10 mouse cellular contexts compared by ENCODE assay signal in the genomic region with DNA sequence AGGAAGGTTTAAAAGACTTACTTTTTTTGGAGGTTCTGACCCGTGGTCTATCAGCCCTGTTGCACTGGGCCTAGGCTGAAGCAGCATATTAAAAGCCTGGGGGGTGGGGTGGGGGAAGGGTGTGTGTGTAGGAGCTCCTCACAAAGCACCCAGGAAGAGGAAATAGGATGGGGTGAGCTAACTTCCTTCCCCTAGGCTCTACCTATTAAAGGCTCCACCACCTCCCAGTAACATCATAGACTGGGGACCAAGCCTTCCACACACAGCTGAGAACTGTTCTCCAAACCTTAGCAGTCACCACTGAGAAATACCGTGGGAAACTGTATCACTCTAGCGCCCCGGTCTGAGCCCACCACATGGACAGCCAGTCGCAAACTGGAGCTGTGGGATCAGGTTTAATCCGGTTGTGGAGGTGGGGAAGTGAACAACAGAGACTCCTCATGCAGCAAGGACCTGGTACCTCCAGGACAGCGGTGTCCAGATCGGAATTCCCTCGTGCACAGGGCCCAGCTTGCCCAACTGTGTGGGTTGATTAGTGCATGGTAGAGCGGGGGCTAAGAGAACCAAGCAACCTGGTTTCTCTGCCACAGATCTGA. TPM values are rescaled to one million over a fixed set of nuclear protein-coding genes. Genes with fewer than 3 reads are reported as not detected.
DNase-seq lines count a peak whose midpoint lies in the region; ATAC-seq and TF ChIP-seq lines count a peak whose summit lies in the region.
"Had no signal": no experiment of that assay in that cellular context is flagged by ENCODE, and none has a peak within 500 bp of the region (broad histone marks: within the 10 kb centered on the region; RNA-seq: fewer than 3 reads in every experiment).

No protein-coding gene starts in this region.

- H3K27ac ChIP-seq in lung, embryonic 14.5 days (ENCODE audit: low read depth), result peak overlapping the region; percentile 76
- peak overlapping the region; percentile 47; the same call in 1 of the 2 replicates for H3K27ac ChIP-seq in embryonic facial prominence, embryonic 11.5 days (replicated peaks; ENCODE audit: low read depth, low read length)
- H3K27ac ChIP-seq in limb, embryonic 11.5 days (replicated peaks; ENCODE audit: low read depth, low read length), result peak overlapping the region; percentile 74
- H3K27ac ChIP-seq in stomach, postnatal 0 days (replicated peaks), result peak overlapping the region; percentile 18; the same call in 1 of the 2 replicates
- H3K27ac ChIP-seq in left cerebral cortex, adult 2 months, result no peak overlapping the region
- H3K27ac ChIP-seq: neural tube, embryonic 12.5 days had no signal

- H3K36me3 ChIP-seq in lung, embryonic 14.5 days (ENCODE audit: insufficient read depth), result no peaks in the 10 kb centered on the region
- H3K36me3 ChIP-seq in embryonic facial prominence, embryonic 11.5 days (replicated peaks; ENCODE audit: control insufficient read depth, insufficient read depth, low read depth, low read length), result no peaks in the 10 kb centered on the region
- no peaks in the 10 kb centered on the region for H3K36me3 ChIP-seq in limb, embryonic 11.5 days (ENCODE audit: control insufficient read depth, insufficient read depth, low read length)
- no peaks in the 10 kb centered on the region for H3K36me3 ChIP-seq in stomach, postnatal 0 days (ENCODE audit: control insufficient read depth, insufficient read depth, low read length)
- H3K36me3 ChIP-seq: neural tube, embryonic 12.5 days had no signal

- 0 out of 2 replicates have a peak, but pooled peaks have one; percentile 13 for ATAC-seq in lung, embryonic 14.5 days (ENCODE audit: insufficient read depth)
- 0 out of 2 replicates have a peak, but pooled peaks have one; percentile 32 for ATAC-seq in embryonic facial prominence, embryonic 11.5 days (replicated peaks; ENCODE audit: insufficient number of reproducible peaks, low FRiP score, low TSS enrichment, low read depth)
- ATAC-seq in limb, embryonic 11.5 days (ENCODE audit: insufficient number of reproducible peaks, low FRiP score, low TSS enrichment, low read depth), result peak; percentile 66
- ATAC-seq in stomach, postnatal 0 days (ENCODE audit: low FRiP score, low TSS enrichment), result no peak

- peak overlapping the region; percentile 29 for H3K9ac ChIP-seq in lung, embryonic 14.5 days
- H3K9ac ChIP-seq in embryonic facial prominence, embryonic 11.5 days (replicated peaks; ENCODE audit: low read length), result no peak overlapping the region
- no peak overlapping the region; the same call in none of the 2 replicates for H3K9ac ChIP-seq in limb, embryonic 11.5 days (ENCODE audit: low read length)
- peak overlapping the region; percentile 13; the same call in 1 of the 2 replicates for H3K9ac ChIP-seq in stomach, postnatal 0 days (ENCODE audit: low read length)
- H3K9ac ChIP-seq: neural tube, embryonic 12.5 days had no signal

- H3K27me3 ChIP-seq in lung, embryonic 14.5 days (ENCODE audit: insufficient read depth, low read length), result no peaks in the 10 kb centered on the region
- no peaks in the 10 kb centered on the region for H3K27me3 ChIP-seq in embryonic facial prominence, embryonic 11.5 days (ENCODE audit: control insufficient read depth, insufficient read depth, low read length)
- H3K27me3 ChIP-seq in limb, embryonic 11.5 days (ENCODE audit: control insufficient read depth, insufficient read depth, low read length), result no peaks in the 10 kb centered on the region
- H3K27me3 ChIP-seq in stomach, postnatal 0 days (ENCODE audit: control insufficient read depth, insufficient read depth, low read length), result no peaks in the 10 kb centered on the region
- H3K27me3 ChIP-seq: neural tube, embryonic 12.5 days had no signal

- no peaks in the 10 kb centered on the region for H3K9me3 ChIP-seq in lung, embryonic 14.5 days (ENCODE audit: low read depth, low read length)
- no peaks in the 10 kb centered on the region for H3K9me3 ChIP-seq in embryonic facial prominence, embryonic 11.5 days (replicated peaks; ENCODE audit: control insufficient read depth, low read length)
- H3K9me3 ChIP-seq in limb, embryonic 11.5 days (ENCODE audit: control insufficient read depth, low read length), result no peaks in the 10 kb centered on the region
- no peaks in the 10 kb centered on the region for H3K9me3 ChIP-seq in stomach, postnatal 0 days (ENCODE audit: control insufficient read depth, low read length)
- H3K9me3 ChIP-seq: neural tube, embryonic 12.5 days had no signal

- 69% methylated on average over 10 of the region's 10 CpGs for WGBS in lung, embryonic 14.5 days
- WGBS in embryonic facial prominence, embryonic 11.5 days, result 69% methylated on average over 10 of the region's 10 CpGs
- 65% methylated on average over 10 of the region's 10 CpGs for WGBS in limb, embryonic 11.5 days
- 71% methylated on average over 10 of the region's 10 CpGs for WGBS in stomach, postnatal 0 days

- no peak for TF ChIP-seq CTCF in lung, embryonic 14.5 days (IDR thresholded peaks at IDR 0.05; ENCODE audit: low read depth)
- no peak for TF ChIP-seq CTCF in stomach, postnatal 0 days (IDR thresholded peaks at IDR 0.05; ENCODE audit: low read depth)
- TF ChIP-seq CTCF in left cerebral cortex, adult 2 months (IDR thresholded peaks at IDR 0.05), result no peak

- intact Hi-C loops in left cerebral cortex, adult 2 months (cut with DNase I), result no loop called here

- H3K4me1 ChIP-seq in lung, embryonic 14.5 days (ENCODE audit: insufficient read depth), result peaks cover 12% of the 10 kb centered on the region
- peaks cover 2% of the 10 kb centered on the region; the same call in 1 of the 2 replicates for H3K4me1 ChIP-seq in embryonic facial prominence, embryonic 11.5 days (ENCODE audit: control insufficient read depth, insufficient read depth, low read length)
- peaks cover 16% of the 10 kb centered on the region for H3K4me1 ChIP-seq in limb, embryonic 11.5 days (ENCODE audit: control insufficient read depth, insufficient read depth, low read length)
- H3K4me1 ChIP-seq in stomach, postnatal 0 days (replicated peaks; ENCODE audit: control insufficient read depth, insufficient read depth), result peaks cover 2% of the 10 kb centered on the region; the same call in 1 of the 2 replicates

- H3K4me2 ChIP-seq in lung, embryonic 14.5 days, result 0 out of 2 replicates have a peak overlapping the region, but pooled peaks have one; percentile 27
- H3K4me2 ChIP-seq in embryonic facial prominence, embryonic 11.5 days (ENCODE audit: low read depth, low read length), result no peak overlapping the region
- H3K4me2 ChIP-seq in limb, embryonic 11.5 days (ENCODE audit: low read depth, severe bottlenecking), result no peak overlapping the region
- peak overlapping the region; percentile 36; the same call in 1 of the 2 replicates for H3K4me2 ChIP-seq in stomach, postnatal 0 days (replicated peaks; ENCODE audit: low read depth)
- H3K4me2 ChIP-seq: neural tube, embryonic 12.5 days had no signal

- H3K4me3 ChIP-seq in lung, embryonic 14.5 days (ENCODE audit: low read depth, low read length), result no peak overlapping the region
- H3K4me3 ChIP-seq in embryonic facial prominence, embryonic 11.5 days (ENCODE audit: low read depth, low read length), result no peak overlapping the region
- H3K4me3 ChIP-seq in limb, embryonic 11.5 days (ENCODE audit: low read depth, low read length), result no peak overlapping the region
- no peak overlapping the region for H3K4me3 ChIP-seq in stomach, postnatal 0 days (ENCODE audit: low read depth, low read length)
- no peak overlapping the region for H3K4me3 ChIP-seq in left cerebral cortex, adult 2 months
- H3K4me3 ChIP-seq: neural tube, embryonic 12.5 days had no signal

- DNase-seq in lung, embryonic 14.5 days, result no peak
- DNase-seq in lung, postnatal 14 days, result no peak
- DNase-seq in embryonic facial prominence, embryonic 11.5 days (ENCODE audit: low spot score), result peak; percentile 33
- DNase-seq in limb, embryonic 11.5 days (ENCODE audit: low spot score), result peak; percentile 50
- no peak for DNase-seq in stomach, postnatal 0 days (ENCODE audit: low spot score)
- DNase-seq in right cerebral cortex, postnatal 4 days, result no peak
- no peak for DNase-seq in ovary, postnatal 14 days (ENCODE audit: low spot score)
- DNase-seq in left cerebral cortex, adult 2 months (ENCODE audit: extremely low spot score in 1 of 2, low spot score in 2 of 2), result no peak
- DNase-seq: kidney, adult 18-20 months had no signal

- TF ChIP-seq EP300 in stomach, postnatal 0 days (optimal IDR thresholded peaks at IDR 0.05), result no peak

RNA-seq across cellular contexts. Expression of a gene that starts 6.5 kb away (rescaled TPM):
- polyA plus RNA-seq in lung, embryonic 14.5 days (2014; fragmentation: Nextera tagmentation; extraction: Ambion mirVana), result 53.3 and 54.1 TPM in 2 replicates
- 24.2 and 27.9 TPM in 2 replicates for polyA plus RNA-seq in embryonic facial prominence, embryonic 11.5 days (2014; fragmentation: Nextera tagmentation; extraction: Ambion mirVana)
- polyA plus RNA-seq in limb, embryonic 11.5 days (2014; fragmentation: Nextera tagmentation; extraction: Ambion mirVana), result 37.9 and 39.7 TPM in 2 replicates
- 9.5 and 9.8 TPM in 2 replicates for polyA plus RNA-seq in stomach, postnatal 0 days (2015; fragmentation: Nextera tagmentation; extraction: Ambion mirVana)
- 10 to 100 TPM; 14.3 to 16.2 TPM for total RNA-seq in left cerebral cortex, adult 2 months (2021)

RNA-seq across cellular contexts. Expression of a gene that starts 38.1 kb away (rescaled TPM):
- polyA plus RNA-seq in lung, embryonic 14.5 days (2014; fragmentation: Nextera tagmentation; extraction: Ambion mirVana), result 238 and 257 TPM in 2 replicates
- polyA plus RNA-seq in embryonic facial prominence, embryonic 11.5 days (2014; fragmentation: Nextera tagmentation; extraction: Ambion mirVana), result 206 and 237 TPM in 2 replicates
- polyA plus RNA-seq in limb, embryonic 11.5 days (2014; fragmentation: Nextera tagmentation; extraction: Ambion mirVana), result 201 and 210 TPM in 2 replicates
- polyA plus RNA-seq in stomach, postnatal 0 days (2015; fragmentation: Nextera tagmentation; extraction: Ambion mirVana), result 334 and 344 TPM in 2 replicates
- 100 to 1,000 TPM; 222 to 229 TPM for total RNA-seq in left cerebral cortex, adult 2 months (2021)

RNA-seq across cellular contexts. Expression of a gene that starts 38.3 kb away (rescaled TPM):
- 40.5 and 46.3 TPM in 2 replicates for polyA plus RNA-seq in lung, embryonic 14.5 days (2014; fragmentation: Nextera tagmentation; extraction: Ambion mirVana)
- polyA plus RNA-seq in embryonic facial prominence, embryonic 11.5 days (2014; fragmentation: Nextera tagmentation; extraction: Ambion mirVana), result 34.6 and 37.2 TPM in 2 replicates
- polyA plus RNA-seq in limb, embryonic 11.5 days (2014; fragmentation: Nextera tagmentation; extraction: Ambion mirVana), result 42.4 and 43.6 TPM in 2 replicates
- polyA plus RNA-seq in stomach, postnatal 0 days (2015; fragmentation: Nextera tagmentation; extraction: Ambion mirVana), result 14.9 and 15.6 TPM in 2 replicates
- total RNA-seq in left cerebral cortex, adult 2 months (2021), result 10 to 100 TPM; 26.4 to 27.7 TPM

Comparison
In these comparisons a context has a peak if more than half of its experiments do, and no peak if none do; other contexts are left out.
1. DNase-seq: peak in embryonic facial prominence, embryonic 11.5 days (single experiment) and limb, embryonic 11.5 days (single experiment); none in lung, embryonic 14.5 days (single experiment), lung, postnatal 14 days (single experiment), stomach, postnatal 0 days (single experiment), right cerebral cortex, postnatal 4 days (single experiment), ovary, postnatal 14 days (single experiment) and left cerebral cortex, adult 2 months (0 of 2).
2. H3K4me2 ChIP-seq: peak in lung, embryonic 14.5 days (single experiment) and stomach, postnatal 0 days (single experiment); none in embryonic facial prominence, embryonic 11.5 days (single experiment) and limb, embryonic 11.5 days (single experiment).
3. H3K9ac ChIP-seq: peak in lung, embryonic 14.5 days (single experiment) and stomach, postnatal 0 days (single experiment); none in embryonic facial prominence, embryonic 11.5 days (single experiment) and limb, embryonic 11.5 days (single experiment).